Mouse (Mus musculus): Measurements from ENCODE around the gene Riiad1. TPM values are rescaled to one million over a fixed set of nuclear protein-coding genes. Genes with fewer than 3 reads are reported as not detected.

The Riiad1 gene
- 23.8 and 30.8 TPM in 2 replicates for polyA plus RNA-seq (2014; fragmentation: Nextera tagmentation; extraction: Ambion mirVana)

DNA sequence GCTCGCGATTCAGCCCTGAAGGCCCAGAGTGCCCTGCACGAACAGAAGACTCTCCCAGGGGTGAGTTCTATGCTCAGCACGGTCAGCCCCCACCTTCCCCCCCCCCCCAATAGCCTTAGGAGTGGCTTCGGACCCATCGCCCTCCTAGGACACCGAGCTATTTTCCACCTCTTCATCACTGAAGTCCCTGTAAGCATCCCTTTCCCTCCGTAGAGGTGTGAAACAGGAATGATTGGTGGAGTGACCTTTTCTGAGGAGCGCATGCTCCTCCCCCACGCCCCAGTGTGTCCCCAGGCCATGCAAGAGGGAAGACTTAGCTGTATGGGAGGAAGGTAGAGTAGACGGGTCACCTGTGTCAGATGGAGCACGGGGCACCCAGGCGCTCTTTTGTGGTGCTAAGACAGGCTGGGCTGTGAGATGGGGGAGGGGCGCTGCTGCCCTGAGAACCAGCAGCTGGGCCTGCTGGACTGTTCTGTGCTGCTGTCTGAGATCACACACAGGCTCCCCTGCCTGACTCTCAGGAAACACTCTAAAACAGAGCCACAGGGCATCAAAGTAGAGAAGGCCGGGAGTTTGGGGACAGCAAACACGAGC is at the start of gene Riiad1:
TSS of gene Riiad1 (minus strand) at position 51 of the 594 bp plus-strand sequence.
- H3K27ac ChIP-seq (replicated peaks; ENCODE audit: low read depth, low read length) = peak within 1 kb of the TSS; percentile 94
- peak within 1 kb of the TSS; percentile 95 for H3K9ac ChIP-seq (replicated peaks; ENCODE audit: low read length)
- no peaks in the 10 kb centered on the region for H3K9me3 ChIP-seq (ENCODE audit: control insufficient read depth, low read length)
- no peaks in the 10 kb centered on the region for H3K27me3 ChIP-seq (ENCODE audit: control insufficient read depth, insufficient read depth, low read length)
- peaks cover 34% of the 10 kb centered on the region for H3K36me3 ChIP-seq (ENCODE audit: control insufficient read depth, insufficient read depth, low read length)
- H3K4me1 ChIP-seq (ENCODE audit: control insufficient read depth, insufficient read depth, low read length) = peaks cover 66% of the 10 kb centered on the region
- DNase-seq (no peak), ATAC-seq (ENCODE audit: low FRiP score, low TSS enrichment) (no peak)
- H3K4me2 ChIP-seq (ENCODE audit: low read length) = peak within 1 kb of the TSS; percentile 96
- H3K4me3 ChIP-seq (replicated peaks; ENCODE audit: low read depth, low read length) = peak within 1 kb of the TSS; percentile 73
- WGBS = 10% methylated on average over 16 of the region's 16 CpGs

GRCm38 (mm10) chr3:94526731-94527130 is 46.6 kb upstream of the Riiad1 start:
- 66% methylated on average over 2 of the region's 2 CpGs for WGBS
- Histone ChIP-seq H3K36me3 (ENCODE audit: control insufficient read depth, insufficient read depth, low read length) (peaks cover 42% of the 10 kb centered on the region), H3K27me3 (ENCODE audit: control insufficient read depth, insufficient read depth, low read length) (no peaks in the 10 kb centered on the region), H3K4me2 (ENCODE audit: low read length) (no peak overlapping the region), H3K9ac (replicated peaks; ENCODE audit: low read length) (no peak overlapping the region), H3K27ac (replicated peaks; ENCODE audit: low read depth, low read length) (no peak overlapping the region), H3K4me3 (replicated peaks; ENCODE audit: low read depth, low read length) (no peak overlapping the region), H3K4me1 (ENCODE audit: control insufficient read depth, insufficient read depth, low read length) (no peaks in the 10 kb centered on the region), H3K9me3 (ENCODE audit: control insufficient read depth, low read length) (no peaks in the 10 kb centered on the region)
- DNase-seq (no peak), ATAC-seq (ENCODE audit: low FRiP score, low TSS enrichment) (no peak)

DNA sequence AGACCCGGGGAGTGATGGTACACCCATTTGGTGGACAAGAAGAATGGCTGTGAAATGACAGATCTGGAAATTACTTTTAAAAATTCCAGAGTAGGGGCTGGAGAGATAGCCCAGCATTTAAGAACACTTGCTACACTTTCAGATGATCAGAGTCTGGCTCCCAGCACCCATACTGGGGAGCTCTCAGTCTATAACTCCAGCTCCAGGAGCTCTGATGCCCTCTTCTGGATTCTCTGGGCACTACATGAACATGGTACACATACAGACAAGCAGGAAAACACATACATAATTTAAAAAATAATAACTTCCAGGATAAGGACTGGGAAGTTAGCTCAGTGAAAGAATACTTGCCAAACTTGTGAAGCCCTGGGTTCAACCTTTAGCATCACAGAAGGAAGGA is 26.5 kb upstream of the Riiad1 start:
- WGBS = 100% methylated on average over 1 of the region's 1 CpGs
- Histone ChIP-seq H3K4me3 (replicated peaks; ENCODE audit: low read depth, low read length) (no peak overlapping the region), H3K4me1 (ENCODE audit: control insufficient read depth, insufficient read depth, low read length) (no peaks in the 10 kb centered on the region), H3K27ac (replicated peaks; ENCODE audit: low read depth, low read length) (no peak overlapping the region), H3K4me2 (ENCODE audit: low read length) (no peak overlapping the region), H3K9me3 (ENCODE audit: control insufficient read depth, low read length) (no peaks in the 10 kb centered on the region), H3K9ac (replicated peaks; ENCODE audit: low read length) (no peak overlapping the region), H3K27me3 (ENCODE audit: control insufficient read depth, insufficient read depth, low read length) (no peaks in the 10 kb centered on the region), H3K36me3 (ENCODE audit: control insufficient read depth, insufficient read depth, low read length) (peaks cover 53% of the 10 kb centered on the region)
- ATAC-seq (ENCODE audit: low FRiP score, low TSS enrichment) = no peak
- no peak for DNase-seq

DNA sequence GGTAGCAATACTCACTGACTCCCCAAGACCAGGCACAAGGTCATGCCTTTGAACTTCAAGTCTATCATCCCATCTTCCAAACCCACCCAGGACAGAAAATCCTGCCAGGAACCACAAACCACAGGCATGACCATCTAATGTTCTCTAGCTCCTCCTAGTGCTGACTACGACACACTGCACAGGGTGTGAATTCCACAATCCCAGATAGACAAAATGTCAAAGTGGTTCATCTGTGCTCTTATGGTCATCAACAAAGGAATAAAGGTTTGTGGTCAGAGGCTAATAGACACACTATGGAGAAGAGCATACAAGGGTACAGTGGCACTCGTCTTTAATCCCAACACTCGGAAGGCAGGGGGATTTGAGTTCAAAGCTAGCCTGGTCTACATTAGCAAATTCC is 22.1 kb upstream of the Riiad1 start:
- no peaks in the 10 kb centered on the region for H3K9me3 ChIP-seq (ENCODE audit: control insufficient read depth, low read length)
- H3K27ac ChIP-seq (replicated peaks; ENCODE audit: low read depth, low read length) = no peak overlapping the region
- ATAC-seq (ENCODE audit: low FRiP score, low TSS enrichment) (no peak), DNase-seq (peak; percentile 79)
- no peak overlapping the region for H3K4me3 ChIP-seq (replicated peaks; ENCODE audit: low read depth, low read length)
- H3K27me3 ChIP-seq (ENCODE audit: control insufficient read depth, insufficient read depth, low read length) = no peaks in the 10 kb centered on the region
- H3K36me3 ChIP-seq (ENCODE audit: control insufficient read depth, insufficient read depth, low read length) = peaks cover 35% of the 10 kb centered on the region
- 67% methylated on average over 3 of the region's 3 CpGs for WGBS
- no peak overlapping the region for H3K4me2 ChIP-seq (ENCODE audit: low read length)
- H3K4me1 ChIP-seq (ENCODE audit: control insufficient read depth, insufficient read depth, low read length) = no peaks in the 10 kb centered on the region
- no peak overlapping the region for H3K9ac ChIP-seq (replicated peaks; ENCODE audit: low read length)

DNA sequence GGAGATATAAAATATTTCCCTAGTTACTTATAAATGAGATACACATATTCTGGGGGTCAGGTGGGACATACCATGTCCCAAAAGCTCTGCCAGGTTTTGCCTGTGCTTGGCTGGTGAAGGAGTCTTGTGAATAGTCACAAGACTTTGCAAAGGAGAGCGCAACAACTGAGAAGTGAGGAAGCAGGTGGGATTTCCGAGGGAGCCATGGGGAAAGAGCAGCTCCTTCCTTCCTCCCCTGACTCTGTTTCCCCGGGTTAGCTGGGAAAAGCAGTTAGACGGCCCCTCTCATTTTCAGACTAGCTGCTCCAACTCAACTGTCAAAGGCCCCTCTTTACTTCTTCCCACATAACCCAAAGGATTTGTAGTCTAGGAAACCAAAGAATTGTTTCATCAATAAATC is 17.0 kb upstream of the Riiad1 start:
- Histone ChIP-seq H3K27me3 (ENCODE audit: control insufficient read depth, insufficient read depth, low read length) (no peaks in the 10 kb centered on the region), H3K4me3 (replicated peaks; ENCODE audit: low read depth, low read length) (no peak overlapping the region), H3K36me3 (ENCODE audit: control insufficient read depth, insufficient read depth, low read length) (peaks cover 25% of the 10 kb centered on the region), H3K27ac (replicated peaks; ENCODE audit: low read depth, low read length) (no peak overlapping the region), H3K9ac (replicated peaks; ENCODE audit: low read length) (no peak overlapping the region), H3K4me2 (ENCODE audit: low read length) (no peak overlapping the region), H3K4me1 (ENCODE audit: control insufficient read depth, insufficient read depth, low read length) (no peaks in the 10 kb centered on the region), H3K9me3 (ENCODE audit: control insufficient read depth, low read length) (no peaks in the 10 kb centered on the region)
- no peak for DNase-seq
- WGBS = 79% methylated on average over 4 of the region's 4 CpGs
- no peak for ATAC-seq (ENCODE audit: low FRiP score, low TSS enrichment)

DNA sequence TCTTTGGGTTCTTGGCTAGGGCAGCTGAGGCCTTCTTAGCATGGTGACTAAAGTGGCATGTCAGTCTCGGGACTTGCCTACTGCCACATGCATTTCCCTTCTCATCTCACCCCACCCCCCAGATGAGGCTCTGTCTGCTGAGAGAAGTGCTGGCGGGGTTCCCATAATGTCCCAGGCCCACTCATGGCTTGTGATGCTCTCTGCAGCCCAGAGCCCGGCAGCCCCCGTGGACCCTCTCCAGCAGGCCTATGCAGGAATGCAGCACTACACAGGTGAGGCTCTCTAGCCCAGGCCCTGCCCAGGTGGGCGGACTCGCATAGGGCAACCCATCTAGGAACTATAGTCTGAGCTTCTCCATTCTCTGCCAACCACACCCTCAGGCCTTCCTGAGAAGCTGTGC is 7.4 kb upstream of the Riiad1 start:
- H3K27me3 ChIP-seq (ENCODE audit: control insufficient read depth, insufficient read depth, low read length) = no peaks in the 10 kb centered on the region
- H3K27ac ChIP-seq (replicated peaks; ENCODE audit: low read depth, low read length) = peak overlapping the region; percentile 26; the same call in 1 of the 2 replicates
- peaks cover 82% of the 10 kb centered on the region for H3K36me3 ChIP-seq (ENCODE audit: control insufficient read depth, insufficient read depth, low read length)
- no peak overlapping the region for H3K9ac ChIP-seq (replicated peaks; ENCODE audit: low read length)
- DNase-seq (no peak), ATAC-seq (ENCODE audit: low FRiP score, low TSS enrichment) (no peak)
- peaks cover 50% of the 10 kb centered on the region for H3K4me1 ChIP-seq (ENCODE audit: control insufficient read depth, insufficient read depth, low read length)
- H3K4me2 ChIP-seq (ENCODE audit: low read length) = no peak overlapping the region
- WGBS = 79% methylated on average over 6 of the region's 6 CpGs
- no peaks in the 10 kb centered on the region for H3K9me3 ChIP-seq (ENCODE audit: control insufficient read depth, low read length)
- no peak overlapping the region for H3K4me3 ChIP-seq (replicated peaks; ENCODE audit: low read depth, low read length)

DNA sequence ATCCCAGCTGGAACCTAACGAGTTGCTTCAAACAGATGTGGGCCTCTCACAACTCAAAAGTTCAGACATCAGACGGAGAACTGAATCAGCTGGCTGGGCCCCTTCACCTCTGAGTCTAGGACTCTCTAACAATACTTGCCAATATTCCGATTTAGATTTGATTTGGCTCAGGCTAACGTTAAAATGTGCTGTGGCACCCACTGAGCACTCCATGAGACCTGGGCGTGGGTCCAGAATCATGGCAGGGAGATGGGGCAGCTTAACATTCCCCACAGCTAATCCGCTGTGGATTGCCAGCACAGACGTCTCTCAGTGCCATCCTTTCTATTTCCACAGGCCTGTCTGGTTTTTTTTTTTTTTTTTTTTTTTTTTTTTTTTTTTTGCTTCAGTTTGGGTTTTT is 5.8 kb upstream of the Riiad1 start:
- Histone ChIP-seq H3K9me3 (ENCODE audit: control insufficient read depth, low read length) (no peaks in the 10 kb centered on the region), H3K27me3 (ENCODE audit: control insufficient read depth, insufficient read depth, low read length) (no peaks in the 10 kb centered on the region), H3K9ac (replicated peaks; ENCODE audit: low read length) (no peak overlapping the region), H3K4me1 (ENCODE audit: control insufficient read depth, insufficient read depth, low read length) (peaks cover 66% of the 10 kb centered on the region), H3K36me3 (ENCODE audit: control insufficient read depth, insufficient read depth, low read length) (peaks cover 85% of the 10 kb centered on the region), H3K4me3 (replicated peaks; ENCODE audit: low read depth, low read length) (no peak overlapping the region), H3K4me2 (ENCODE audit: low read length) (0 out of 2 replicates have a peak overlapping the region, but pooled peaks have one; percentile 96), H3K27ac (replicated peaks; ENCODE audit: low read depth, low read length) (peak overlapping the region; percentile 92)
- peak; percentile 54 for DNase-seq
- no peak for ATAC-seq (ENCODE audit: low FRiP score, low TSS enrichment)
- WGBS = 48% methylated on average over 7 of the region's 7 CpGs

DNA sequence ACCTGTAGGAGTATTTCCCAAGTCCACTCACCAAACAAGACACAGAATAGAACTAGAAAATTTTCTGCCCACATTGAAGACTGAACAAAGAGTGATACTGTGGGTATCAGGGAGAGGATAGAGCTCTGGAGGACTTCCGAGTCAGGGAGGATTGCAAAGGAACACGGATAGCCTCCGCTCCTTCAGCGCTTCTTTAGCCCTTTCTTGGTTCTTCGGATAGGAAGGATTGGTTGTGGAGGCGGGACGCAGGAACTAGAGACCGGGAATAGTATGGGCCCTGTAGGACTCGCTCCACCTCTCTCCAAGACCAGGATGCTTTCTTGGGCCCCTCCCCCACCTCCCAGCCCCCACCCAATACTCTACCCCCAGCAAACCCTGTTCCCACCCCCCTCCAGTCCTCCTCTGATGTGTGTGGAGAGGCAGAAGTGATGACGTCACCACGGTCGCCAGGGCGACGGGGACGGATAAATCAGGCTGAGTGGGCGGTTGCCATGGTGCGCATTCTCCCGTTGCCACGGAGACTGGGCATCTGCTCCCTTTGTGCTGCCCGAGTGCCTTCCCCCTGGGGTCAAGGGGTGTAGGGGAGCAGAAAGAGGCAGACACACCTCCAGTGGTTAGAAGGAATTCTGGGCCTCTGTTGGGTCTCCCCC is 3.8 kb upstream of the Riiad1 start:
- Histone ChIP-seq H3K4me1 (ENCODE audit: control insufficient read depth, insufficient read depth, low read length) (peaks cover 71% of the 10 kb centered on the region), H3K4me3 (replicated peaks; ENCODE audit: low read depth, low read length) (peak overlapping the region; percentile 25), H3K4me2 (ENCODE audit: low read length) (peak overlapping the region; percentile 96), H3K27me3 (ENCODE audit: control insufficient read depth, insufficient read depth, low read length) (no peaks in the 10 kb centered on the region), H3K9me3 (ENCODE audit: control insufficient read depth, low read length) (no peaks in the 10 kb centered on the region), H3K36me3 (ENCODE audit: control insufficient read depth, insufficient read depth, low read length) (peaks cover 69% of the 10 kb centered on the region), H3K9ac (replicated peaks; ENCODE audit: low read length) (peak overlapping the region; percentile 39), H3K27ac (replicated peaks; ENCODE audit: low read depth, low read length) (peak overlapping the region; percentile 92)
- WGBS = 2% methylated on average over 20 of the region's 20 CpGs
- DNase-seq = peak; percentile 98
- peak; percentile 92 for ATAC-seq (ENCODE audit: low FRiP score, low TSS enrichment)

All from midbrain, embryonic 14.5 days (tissue).